Mouse (Mus musculus) hematopoietic stem cell, adult 5-6 weeks (primary cell): ENCODE results near the gene Zfp106. TPM values are rescaled to one million over a fixed set of nuclear protein-coding genes. Genes with fewer than 3 reads are reported as not detected.
A peak's percentile ranks its signal among the peaks of the same experiment; 100 is the strongest.
"Not testable (repeated sequence)": the region's sequence is repeated elsewhere in the genome, so short reads cannot be mapped to it uniquely, and the experiment has no call there.

Source experiments
- ATAC-seq, 2 experiments: fragments of 125-278 bp in 1 of 2; replicated peaks in 1 of 2; 2 replicates each; pipeline ENCODE4 v1.8.0; 2016 to 2017; ENCODE audit warnings: inconsistent platforms in 2 of 2, mild to moderate bottlenecking in 2 of 2, moderate number of reproducible peaks in 2 of 2, low read depth in 1 of 2, moderate TSS enrichment in 1 of 2; ENCODE audit not compliant: low FRiP score in 2 of 2, poor library complexity in 2 of 2, severe bottlenecking in 2 of 2, insufficient read depth in 1 of 2, low TSS enrichment in 1 of 2
- total RNA-seq: library from RNA; stranded (forward); fragments of 172-1452, 232-1000 nt; gene quantifications from 2 replicates; pipeline ENCODE4 v1.2.3, GENCODE M21; 2017

Gene Zfp106
- total RNA-seq, 1 experiment from 2014 or later, result 85.1 TPM

DNA sequence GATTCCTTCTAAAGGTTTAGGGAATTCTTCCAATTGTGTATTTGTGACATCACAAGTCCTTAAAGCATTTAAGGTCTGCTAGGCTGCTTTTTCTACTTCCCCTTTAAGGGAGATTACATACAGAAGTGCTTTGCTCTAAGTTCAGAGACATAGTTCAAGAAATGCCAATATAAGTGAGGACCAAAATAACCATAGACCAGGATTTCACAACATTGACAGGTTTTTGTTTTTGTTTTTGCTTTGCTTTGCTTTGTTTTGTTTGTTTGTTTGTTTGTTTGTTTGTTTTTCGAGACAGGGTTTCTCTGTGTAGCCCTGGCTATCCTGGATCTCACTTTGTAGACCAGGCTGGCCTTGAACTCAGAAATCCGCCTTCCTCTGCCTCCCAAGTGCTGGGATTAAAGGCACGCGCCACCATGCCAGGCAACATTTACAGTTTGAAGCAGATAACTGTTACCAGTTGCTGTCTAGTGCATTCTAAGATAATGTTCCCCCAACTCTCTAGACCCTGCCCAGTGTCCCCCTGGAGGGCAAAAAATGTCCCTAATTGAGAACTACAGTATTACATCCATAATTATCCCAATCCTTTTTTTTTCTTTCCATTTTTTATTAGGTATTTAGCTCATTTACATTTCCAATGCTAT, 1.0 kb upstream of the Zfp106 start:
- not testable (repeated sequence) for ATAC-seq

DNA sequence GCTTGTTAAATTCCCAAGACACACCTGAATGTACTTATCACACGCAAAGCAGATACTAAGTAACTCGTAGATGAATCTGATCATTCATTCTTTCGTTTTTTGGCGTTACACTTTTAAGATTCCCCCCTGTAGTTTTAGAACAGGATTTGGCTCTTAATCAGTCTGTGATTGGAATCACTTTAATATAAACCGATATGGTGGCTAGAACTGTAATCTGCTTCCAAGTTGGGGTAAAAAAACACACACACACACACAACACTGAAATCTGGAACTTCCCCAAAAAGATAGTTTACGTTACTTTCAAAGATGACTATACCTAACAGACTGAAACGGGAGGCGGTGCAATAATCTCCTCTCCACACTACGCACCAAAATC, 796 bp downstream of the Zfp106 start:
- no peak for ATAC-seq

DNA sequence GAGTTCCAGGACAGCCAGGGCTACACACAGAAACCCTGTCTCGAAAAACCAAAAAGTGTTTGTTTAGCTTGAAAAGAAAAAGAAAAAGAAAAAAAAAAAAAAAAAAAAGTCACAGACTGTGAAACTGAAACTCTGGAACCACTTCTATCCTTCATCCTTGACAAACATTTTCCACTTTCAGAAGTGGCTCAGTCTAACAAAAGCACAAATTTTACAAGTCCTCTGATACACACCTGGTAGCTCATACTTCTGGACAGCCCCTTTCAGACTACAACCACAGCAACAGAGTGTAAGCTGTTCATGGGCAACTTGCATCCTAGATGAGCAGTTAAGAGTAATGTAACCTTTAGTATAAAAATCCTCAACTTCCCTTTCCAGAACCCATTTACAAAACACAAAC, 2.1 kb downstream of the Zfp106 start:
- no peak for ATAC-seq

DNA sequence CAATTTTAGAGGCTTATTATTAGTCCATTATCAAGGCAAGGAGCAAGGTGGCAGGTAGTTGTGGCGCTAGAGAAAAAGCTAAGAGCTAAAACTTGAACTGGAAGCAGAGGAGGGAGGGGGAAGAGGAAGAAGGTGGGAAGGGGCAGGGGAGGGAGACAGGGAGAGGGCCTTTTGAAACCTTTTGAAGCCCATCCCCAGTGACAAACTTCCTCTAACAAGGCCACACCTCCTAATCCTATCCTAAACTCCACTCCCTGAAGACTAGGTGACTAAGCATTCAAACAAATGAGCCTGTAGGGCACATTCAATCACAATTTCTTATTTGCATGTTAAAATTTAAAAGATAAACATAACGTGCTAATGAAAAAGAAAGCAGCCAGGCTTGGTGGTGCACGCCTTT, 4.8 kb downstream of the Zfp106 start:
- ATAC-seq, result peak; percentile 35 to 58; a peak in 2 of 4 replicates

DNA sequence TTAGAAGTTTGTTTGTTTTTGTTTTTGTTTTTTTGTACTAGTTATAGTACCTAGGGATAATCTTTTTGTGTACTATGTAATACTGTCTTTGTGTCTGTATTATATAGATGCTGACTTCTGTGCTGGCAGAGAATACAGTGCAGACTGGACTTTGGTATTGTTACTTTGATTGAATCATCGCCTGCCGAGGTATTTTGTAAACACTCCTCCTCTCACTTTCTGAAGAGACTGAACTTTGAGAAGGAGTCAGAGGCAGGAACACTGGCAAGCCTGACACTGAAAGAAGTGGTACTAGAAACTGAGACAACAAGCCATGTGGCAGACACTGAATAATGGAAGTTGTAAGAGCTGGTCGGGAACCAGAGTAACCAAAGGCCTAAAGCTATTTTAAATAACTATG, 6.8 kb downstream of the Zfp106 start:
- ATAC-seq, result no peak

DNA sequence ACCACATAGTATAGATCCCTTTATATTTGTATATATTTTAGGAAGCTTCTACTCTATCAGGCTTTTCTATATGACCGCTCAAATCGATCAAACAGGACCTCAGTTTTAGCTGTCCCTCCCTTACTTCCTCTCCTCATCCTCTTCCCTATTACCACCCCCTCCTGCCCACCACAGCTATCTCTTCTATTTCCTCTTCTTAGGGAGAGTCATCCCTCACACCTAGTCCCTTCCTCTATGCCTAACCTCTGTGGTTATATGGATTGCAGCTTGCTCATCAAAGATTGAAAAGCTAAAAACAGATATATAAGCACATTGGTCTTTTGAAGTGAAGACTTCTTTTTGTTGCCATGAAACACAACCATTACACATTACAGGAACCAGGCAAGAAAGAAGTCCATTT, 18.9 kb downstream of the Zfp106 start:
- ATAC-seq, result no peak

DNA sequence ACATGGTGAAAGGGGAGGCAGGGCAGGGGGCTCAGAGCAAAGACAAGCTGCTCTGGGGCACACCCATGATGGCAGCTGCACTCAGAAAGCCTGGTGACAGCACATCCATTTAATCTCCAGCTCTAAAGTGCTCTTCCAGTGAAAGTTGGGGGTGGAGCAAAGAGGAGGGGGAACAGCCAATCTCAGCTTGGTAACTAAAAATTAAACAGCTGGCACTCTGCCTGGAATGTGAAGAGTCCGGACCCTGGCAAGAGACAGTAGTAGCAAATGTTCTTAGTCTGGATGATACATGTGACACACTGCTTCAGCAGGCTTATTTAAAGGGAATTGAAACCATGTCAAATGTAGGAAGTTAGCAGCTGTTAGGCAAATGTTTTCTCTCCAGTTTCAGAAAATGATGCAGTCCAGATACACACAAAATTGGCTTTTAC, 23.9 kb downstream of the Zfp106 start:
- no peak for ATAC-seq

DNA sequence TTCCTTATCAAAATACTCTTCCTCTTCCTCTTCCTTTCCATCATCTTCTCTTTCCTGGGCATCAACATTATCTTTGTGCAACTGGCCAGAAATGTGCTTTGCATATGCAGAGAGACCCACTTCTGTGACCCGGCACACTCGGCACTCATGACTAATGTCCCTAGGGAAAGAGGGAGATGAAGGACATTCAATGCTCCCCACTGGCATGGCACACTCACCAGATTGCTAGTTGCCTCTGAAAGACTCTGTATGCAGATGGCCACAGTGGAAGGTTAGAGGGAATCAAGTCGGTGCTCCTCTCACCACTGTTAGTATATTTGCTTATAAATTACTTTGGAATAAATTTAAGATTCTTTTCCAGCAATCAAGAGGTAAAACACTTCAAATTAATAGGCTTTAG, 24.3 kb downstream of the Zfp106 start:
- ATAC-seq, result no peak

DNA sequence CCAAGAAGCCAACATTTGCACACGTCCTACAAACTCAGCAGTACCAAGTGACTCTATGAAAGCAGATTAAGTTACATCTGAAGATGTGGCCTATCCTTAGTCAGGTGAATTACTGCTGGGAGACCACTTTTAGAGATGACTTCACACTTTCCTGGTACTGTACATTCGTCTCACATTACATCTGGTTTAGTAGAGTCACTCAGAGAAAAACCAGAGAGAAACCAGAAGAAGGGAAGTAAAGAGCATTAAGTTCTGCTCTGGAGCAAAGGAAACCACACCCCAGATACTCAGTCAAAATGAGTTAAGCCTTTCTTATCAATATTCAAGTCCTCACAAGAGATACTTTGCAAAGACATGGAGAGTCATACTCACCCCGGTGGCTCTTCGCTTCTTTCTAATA, 32.4 kb downstream of the Zfp106 start:
- no peak for ATAC-seq

DNA sequence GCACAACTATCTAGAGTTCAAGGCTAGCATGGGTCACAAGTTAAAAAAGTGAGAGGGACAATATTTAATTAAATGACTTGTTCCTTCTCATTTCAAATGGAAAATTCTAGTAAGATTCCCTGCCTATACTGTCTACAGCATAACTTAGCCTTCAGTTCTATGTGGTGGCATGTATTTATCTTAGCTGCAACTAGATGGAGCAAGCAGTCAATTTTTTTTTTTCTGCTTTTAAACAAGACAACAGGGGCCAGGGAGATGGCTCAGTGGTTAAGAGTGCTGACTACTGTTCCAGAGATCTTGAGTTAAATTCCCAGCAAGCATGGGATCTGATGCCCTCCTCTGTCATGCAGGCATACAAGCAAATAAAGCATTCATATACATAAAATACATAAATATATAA, 34.1 kb downstream of the Zfp106 start:
- ATAC-seq, result no peak

DNA sequence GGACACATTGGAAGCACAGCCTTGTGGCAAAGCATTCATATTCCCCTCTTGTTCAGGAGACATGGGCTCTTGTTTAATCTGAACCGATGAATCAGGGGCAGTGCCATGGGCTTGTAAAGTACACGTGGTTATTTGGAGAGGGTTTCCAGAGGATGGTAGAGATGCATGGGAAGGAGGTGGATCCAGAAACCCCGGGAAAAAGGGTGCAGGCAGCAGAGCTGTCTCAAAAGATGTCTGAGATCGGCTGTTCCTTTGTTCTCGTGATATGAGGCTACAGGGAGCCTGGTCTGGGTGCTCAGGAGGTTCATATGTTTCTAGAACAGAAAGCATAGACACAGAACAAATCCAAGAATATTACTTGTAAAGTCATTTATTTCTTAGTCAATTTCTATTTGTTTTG, 36.9 kb downstream of the Zfp106 start:
- no peak for ATAC-seq

DNA sequence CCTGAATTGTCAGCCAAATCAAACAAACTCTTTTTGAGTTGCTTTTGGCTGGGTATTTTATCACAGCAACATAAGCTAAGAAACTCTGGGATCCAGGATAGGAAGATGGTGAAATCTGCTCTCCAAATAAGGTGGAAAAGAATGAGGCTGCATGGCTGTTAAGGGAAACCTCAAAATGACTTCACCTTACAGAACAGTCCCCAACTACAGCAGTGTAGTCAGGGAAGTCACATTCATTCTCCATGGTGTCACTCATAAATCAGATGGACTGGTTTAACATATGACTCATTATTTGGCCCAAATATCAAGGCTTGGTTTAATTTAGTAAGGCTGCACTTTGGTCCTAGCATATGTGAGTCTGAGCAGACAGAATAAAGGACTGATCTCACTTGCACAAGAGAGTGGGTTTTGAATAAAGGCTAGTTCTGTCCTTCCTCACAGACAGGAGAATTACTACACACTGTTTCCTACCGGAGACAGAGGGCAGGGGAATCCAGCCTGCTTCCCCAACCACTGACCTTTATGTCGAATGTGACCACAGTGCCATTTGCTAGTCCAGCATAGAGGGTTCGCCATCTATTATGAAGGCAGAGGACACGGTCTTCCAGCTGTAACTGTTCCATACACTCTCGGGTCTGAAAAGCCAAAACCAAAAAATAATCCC, 45.0 kb downstream of the Zfp106 start:
- no peak for ATAC-seq

DNA sequence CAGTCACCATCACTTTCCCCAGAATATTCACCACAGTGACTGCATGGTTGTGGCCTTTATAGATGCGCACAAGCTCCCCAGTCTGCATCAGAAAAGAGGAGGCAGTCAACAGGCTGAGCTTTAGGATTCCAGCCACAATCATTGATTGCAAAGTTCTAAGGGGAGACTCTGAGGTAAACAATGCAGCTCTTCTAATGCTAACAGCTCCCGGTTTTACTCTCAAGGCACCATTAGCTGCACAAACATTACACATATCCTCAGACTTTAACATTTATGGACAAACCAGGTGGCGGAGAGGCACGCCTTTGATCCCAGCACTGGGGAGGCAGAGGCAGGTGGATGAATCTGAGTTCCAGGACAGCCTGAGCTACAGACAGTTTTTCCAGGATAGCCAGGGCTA, 49.5 kb downstream of the Zfp106 start:
- ATAC-seq, result no peak

DNA sequence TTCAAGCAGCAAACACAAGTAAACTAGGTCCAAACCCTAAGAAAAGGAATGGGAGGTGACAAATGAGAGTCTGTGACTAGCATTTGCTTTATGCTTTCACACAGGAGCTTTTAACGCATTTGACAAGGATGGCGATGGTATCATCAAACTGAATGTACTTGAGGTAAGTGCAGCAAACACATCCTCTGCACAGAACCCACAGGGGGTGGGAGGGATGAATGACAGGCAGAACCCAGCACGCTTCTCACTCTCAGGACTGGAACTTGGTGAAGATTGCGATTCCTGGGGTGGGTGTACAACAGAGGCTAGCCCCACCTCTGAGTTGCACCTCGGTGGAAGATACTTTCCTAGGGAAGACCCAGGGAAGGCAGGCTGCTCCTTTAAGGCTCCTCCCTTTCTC, 59.7 kb downstream of the Zfp106 start:
- ATAC-seq, result no peak

DNA sequence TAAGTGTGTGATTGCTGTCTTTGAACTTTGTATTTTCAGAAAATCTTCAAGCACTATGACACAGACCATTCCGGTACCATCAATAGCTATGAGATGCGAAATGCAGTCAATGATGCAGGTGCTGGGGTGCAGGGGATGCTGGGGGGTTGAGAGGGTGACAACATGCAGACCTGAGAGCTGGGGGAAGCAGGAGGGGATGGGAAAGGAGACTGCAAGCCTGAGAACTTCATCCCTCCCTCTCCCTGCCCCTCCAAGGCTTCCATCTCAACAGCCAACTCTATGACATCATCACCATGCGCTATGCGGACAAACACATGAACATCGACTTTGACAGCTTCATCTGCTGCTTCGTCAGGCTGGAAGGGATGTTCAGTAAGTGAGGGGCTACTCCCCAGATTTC, 60.5 kb downstream of the Zfp106 start:
- ATAC-seq, result no peak

DNA sequence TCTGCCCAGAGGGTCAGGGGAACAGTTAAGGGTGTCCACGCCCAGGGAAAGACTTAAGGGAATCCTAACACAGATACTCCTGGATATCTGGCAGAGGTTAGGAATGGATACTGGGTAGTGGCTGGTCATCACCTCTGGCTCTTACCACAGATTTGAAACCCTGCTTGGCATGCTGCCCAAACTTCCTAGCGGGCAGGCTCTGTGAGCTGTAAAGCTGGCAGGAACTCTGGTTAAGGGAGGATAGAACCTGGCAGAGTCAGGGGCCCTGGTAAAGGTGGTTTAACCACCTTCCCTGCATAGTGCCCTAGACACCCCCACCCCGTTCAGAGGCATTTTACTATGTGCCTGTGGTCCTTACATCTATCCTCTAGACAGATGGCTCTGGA, 61.0 kb downstream of the Zfp106 start:
- no peak for ATAC-seq

DNA sequence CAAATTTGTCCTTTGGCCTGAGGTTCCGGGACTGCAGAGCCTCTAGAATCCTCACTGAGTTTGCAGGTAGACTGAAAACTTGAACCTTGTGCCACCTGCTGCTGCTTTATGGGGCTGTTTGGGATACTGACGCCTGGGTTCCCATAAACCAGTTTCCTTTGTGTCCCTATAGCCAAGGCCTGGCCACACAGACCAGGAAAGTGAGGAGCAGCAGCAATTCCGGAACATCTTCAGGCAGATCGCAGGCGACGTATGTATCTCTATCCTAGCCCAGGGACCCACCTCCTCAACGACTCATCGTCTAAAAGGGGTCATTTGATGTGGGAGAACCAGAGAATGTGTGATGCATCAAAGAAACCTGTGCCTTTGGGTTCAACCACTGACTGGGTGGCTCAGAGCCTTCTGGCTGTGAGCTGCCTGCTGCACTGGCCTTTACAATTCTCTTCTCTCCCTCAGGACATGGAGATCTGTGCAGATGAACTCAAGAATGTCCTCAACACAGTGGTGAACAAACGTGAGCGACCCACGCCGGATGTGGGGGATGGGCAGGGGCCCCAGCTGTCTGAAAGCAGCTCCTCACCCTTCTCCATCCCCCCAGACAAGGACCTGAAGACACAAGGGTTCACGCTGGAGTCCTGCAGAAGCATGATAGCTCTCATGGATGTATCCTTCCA, 61.6 kb downstream of the Zfp106 start:
- no peak for ATAC-seq

DNA sequence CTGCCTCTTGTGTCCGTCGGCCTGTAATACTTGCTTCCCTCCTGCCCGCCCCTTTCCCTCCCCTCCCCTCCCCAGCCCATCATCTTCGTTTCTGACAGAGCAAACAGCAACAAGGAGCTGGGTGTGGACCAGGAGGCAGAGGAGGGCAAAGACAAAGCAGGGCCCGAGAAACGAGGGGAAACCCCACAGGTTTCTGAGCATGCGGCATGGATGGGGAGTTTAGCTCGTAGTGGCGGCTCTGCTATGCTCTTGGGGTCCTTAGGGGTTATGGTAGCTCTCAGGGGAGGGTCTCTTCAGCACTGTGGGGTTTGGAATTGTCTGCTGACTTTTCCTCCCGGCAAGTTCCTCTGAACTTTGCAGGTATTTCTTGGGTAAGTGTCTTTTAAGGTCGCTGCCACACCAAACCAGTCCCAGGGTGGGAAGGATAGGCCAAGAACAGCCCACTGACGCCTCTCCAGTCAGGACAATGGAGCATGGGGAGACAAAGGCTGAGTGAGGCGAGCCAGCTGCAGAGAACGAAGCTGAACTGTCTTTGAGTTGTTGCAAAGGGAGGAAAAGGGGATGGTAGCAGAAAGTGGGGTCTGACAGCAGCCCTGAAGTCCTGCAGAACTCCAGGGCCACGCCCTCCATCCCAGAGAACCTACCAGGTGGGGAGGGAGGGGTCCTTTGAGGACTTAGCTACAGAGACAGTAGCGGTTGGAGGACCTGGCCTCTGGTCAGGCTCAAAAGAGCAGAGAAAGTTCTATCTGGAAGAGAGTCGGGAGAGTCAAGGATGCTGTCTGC, 62.3 kb downstream of the Zfp106 start:
- ATAC-seq, result no peak
